Mouse (Mus musculus) gastrocnemius, postnatal 4 days (tissue): ENCODE measurements around the gene Adap1. TPM values are rescaled to one million over a fixed set of nuclear protein-coding genes. Genes with fewer than 3 reads are reported as not detected.
A peak's percentile ranks its signal among the peaks of the same experiment; 100 is the strongest.

Source experiments
- DNase-seq, 2 experiments: peaks; one replicate each; pipeline ENCODE4 v3.0.0; 2021 to 2022; ENCODE audit warnings: low spot score in 2 of 2, mixed read lengths in 2 of 2
- total RNA-seq, 2 experiments: library from RNA; stranded (reverse); gene quantifications; 2 replicates each; pipeline ENCODE4 v1.2.3; 2021

Adap1 gene
- total RNA-seq, 2 experiments from 2014 or later, result 5.4 to 6.9 TPM

- no peak for DNase-seq
Observed at GRCm38 (mm10) chr5:139288591-139288990, 36.8 kb downstream of the Adap1 start.

- DNase-seq, result no peak
Observed at GRCm38 (mm10) chr5:139287787-139288186, 37.6 kb downstream of the Adap1 start.

- no peak for DNase-seq
Observed at GRCm38 (mm10) chr5:139287099-139287498, 38.3 kb downstream of the Adap1 start.

- no peak for DNase-seq
Observed at GRCm38 (mm10) chr5:139286142-139286941, 39.1 kb downstream of the Adap1 start.

GRCm38 (mm10) chr5:139285383-139286067 lies 39.9 kb downstream of the Adap1 start:
- DNase-seq, result no peak

GRCm38 (mm10) chr5:139283460-139284180 lies 41.8 kb downstream of the Adap1 start:
- DNase-seq, result no peak

- DNase-seq, result peak; percentile 85
Observed at GRCm38 (mm10) chr5:139282191-139282590, 43.2 kb downstream of the Adap1 start.

- DNase-seq, result peak in 1 of 2 experiments; percentile 9
Observed at GRCm38 (mm10) chr5:139281373-139282112, 43.9 kb downstream of the Adap1 start.

- DNase-seq, result no peak
Observed at GRCm38 (mm10) chr5:139277287-139277686, 48.1 kb downstream of the Adap1 start.

- DNase-seq, result no peak
Observed at GRCm38 (mm10) chr5:139271994-139272554, 53.3 kb downstream of the Adap1 start.

GRCm38 (mm10) chr5:139270806-139271521 lies 54.5 kb downstream of the Adap1 start:
- DNase-seq, result no peak

GRCm38 (mm10) chr5:139267661-139268060 lies 57.8 kb downstream of the Adap1 start:
- no peak for DNase-seq

GRCm38 (mm10) chr5:139261403-139261802 lies 64.0 kb downstream of the Adap1 start:
- DNase-seq, result no peak

GRCm38 (mm10) chr5:139259853-139260252 lies 65.6 kb downstream of the Adap1 start:
- DNase-seq, result no peak

GRCm38 (mm10) chr5:139258371-139259035 lies 66.9 kb downstream of the Adap1 start:
- DNase-seq, result no peak

GRCm38 (mm10) chr5:139257818-139258217 lies 67.6 kb downstream of the Adap1 start:
- DNase-seq, result no peak

GRCm38 (mm10) chr5:139257265-139257664 lies 68.2 kb downstream of the Adap1 start:
- DNase-seq, result no peak

GRCm38 (mm10) chr5:139256211-139256765 lies 69.1 kb downstream of the Adap1 start:
- no peak for DNase-seq

- no peak for DNase-seq
Observed at GRCm38 (mm10) chr5:139255777-139256176, 69.6 kb downstream of the Adap1 start.
